Mouse (Mus musculus) liver, postnatal 0 days (tissue): ENCODE results near the gene Rgs12.

Experiments used
- CTCF ChIP-seq: sonication (generic); IDR thresholded peaks from 2 replicates; pipeline ENCODE4 v1.5.1; 2016; ENCODE audit warnings: antibody characterized with exemption, low read depth
- EP300 ChIP-seq: IDR thresholded peaks from 2 replicates; pipeline ENCODE4 v1.6.1; 2016; ENCODE audit warnings: antibody characterized with exemption, low read depth, mild to moderate bottlenecking

DNA sequence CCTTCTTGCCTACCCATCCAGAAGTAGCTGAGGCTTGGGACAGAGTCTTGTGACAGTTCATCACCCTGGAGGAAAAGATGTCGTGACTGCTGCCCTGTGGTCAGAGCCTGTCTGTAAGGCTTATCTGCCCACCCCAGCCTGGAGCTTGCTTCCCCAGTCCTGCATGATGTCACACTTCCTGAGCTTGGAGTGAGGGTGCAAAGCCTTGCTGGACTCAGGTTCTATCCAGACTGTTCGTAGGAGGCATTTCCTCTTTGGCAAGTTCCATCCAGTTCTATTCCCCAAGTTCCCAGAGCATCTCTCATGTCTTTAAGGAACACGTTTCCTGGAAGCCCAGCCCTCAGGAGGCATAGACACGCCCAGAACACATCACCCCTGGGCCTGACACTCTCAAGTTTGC, 86.5 kb downstream of the Rgs12 start:
- TF ChIP-seq CTCF: 0 out of 2 replicates have a peak, but pooled peaks have one; percentile 4
- TF ChIP-seq EP300: peak; percentile 70
